Mouse (Mus musculus): ENCODE measurements around the gene Kcnh1. TPM values are rescaled to one million over a fixed set of nuclear protein-coding genes. Genes with fewer than 3 reads are reported as not detected.

Gene Kcnh1
- total RNA-seq, 2 experiments from 2014 or later = not detected

- no peak for TF ChIP-seq CTCF (IDR thresholded peaks at IDR 0.05)
- H3K27ac ChIP-seq = no peak overlapping the region
- intact Hi-C loops (cut with DNase I) = no loop called here
- DNase-seq = no peak
- H3K4me3 ChIP-seq = no peak overlapping the region
Observed at GRCm38 (mm10) chr1:192478176-192478575, 287.6 kb downstream of the Kcnh1 start.

GRCm38 (mm10) chr1:192480072-192480784 is 289.7 kb downstream of the Kcnh1 start:
- no peak for TF ChIP-seq CTCF (IDR thresholded peaks at IDR 0.05)
- Histone ChIP-seq H3K27ac (no peak overlapping the region), H3K4me3 (no peak overlapping the region)
- no peak for DNase-seq
- intact Hi-C loops (cut with DNase I) = no loop called here

GRCm38 (mm10) chr1:192481446-192481845 is 290.9 kb downstream of the Kcnh1 start:
- DNase-seq = no peak
- intact Hi-C loops (cut with DNase I) = no loop called here

DNA sequence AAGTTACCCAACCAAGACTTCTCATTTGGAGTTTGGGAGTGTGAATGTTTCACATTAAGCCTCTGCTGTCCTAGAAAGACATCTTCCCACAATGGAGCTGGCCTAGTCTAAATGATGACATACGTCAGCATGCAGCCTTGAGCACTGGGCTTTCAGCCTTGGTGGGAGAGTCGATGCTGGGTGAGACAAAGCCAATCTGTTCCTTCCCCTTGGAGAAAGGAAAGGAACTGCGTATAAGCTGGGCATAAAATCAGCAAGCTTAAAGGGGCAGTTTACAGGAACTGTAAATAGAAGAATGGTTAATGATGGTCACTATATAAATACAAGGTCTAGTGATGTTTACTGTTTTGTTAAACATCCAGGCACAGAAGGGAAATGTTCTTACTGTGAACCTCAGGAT is 294.5 kb downstream of the Kcnh1 start:
- intact Hi-C loops (cut with DNase I) = no loop called here
- no peak for DNase-seq
- no peak overlapping the region for H3K27ac ChIP-seq
- H3K4me3 ChIP-seq = no peak overlapping the region
- no peak for TF ChIP-seq CTCF (IDR thresholded peaks at IDR 0.05)

More at GRCm38 (mm10) chr1:192481446-192481845, 290.9 kb downstream of the Kcnh1 start:
- Histone ChIP-seq H3K27ac (no peak overlapping the region), H3K4me3 (no peak overlapping the region)
- no peak for TF ChIP-seq CTCF (IDR thresholded peaks at IDR 0.05)

GRCm38 (mm10) chr1:192487571-192487970 is 297.0 kb downstream of the Kcnh1 start:
- DNase-seq = no peak
- Histone ChIP-seq H3K4me3 (no peak overlapping the region), H3K27ac (no peak overlapping the region)
- intact Hi-C loops (cut with DNase I) = no loop called here
- no peak for TF ChIP-seq CTCF (IDR thresholded peaks at IDR 0.05)

DNA sequence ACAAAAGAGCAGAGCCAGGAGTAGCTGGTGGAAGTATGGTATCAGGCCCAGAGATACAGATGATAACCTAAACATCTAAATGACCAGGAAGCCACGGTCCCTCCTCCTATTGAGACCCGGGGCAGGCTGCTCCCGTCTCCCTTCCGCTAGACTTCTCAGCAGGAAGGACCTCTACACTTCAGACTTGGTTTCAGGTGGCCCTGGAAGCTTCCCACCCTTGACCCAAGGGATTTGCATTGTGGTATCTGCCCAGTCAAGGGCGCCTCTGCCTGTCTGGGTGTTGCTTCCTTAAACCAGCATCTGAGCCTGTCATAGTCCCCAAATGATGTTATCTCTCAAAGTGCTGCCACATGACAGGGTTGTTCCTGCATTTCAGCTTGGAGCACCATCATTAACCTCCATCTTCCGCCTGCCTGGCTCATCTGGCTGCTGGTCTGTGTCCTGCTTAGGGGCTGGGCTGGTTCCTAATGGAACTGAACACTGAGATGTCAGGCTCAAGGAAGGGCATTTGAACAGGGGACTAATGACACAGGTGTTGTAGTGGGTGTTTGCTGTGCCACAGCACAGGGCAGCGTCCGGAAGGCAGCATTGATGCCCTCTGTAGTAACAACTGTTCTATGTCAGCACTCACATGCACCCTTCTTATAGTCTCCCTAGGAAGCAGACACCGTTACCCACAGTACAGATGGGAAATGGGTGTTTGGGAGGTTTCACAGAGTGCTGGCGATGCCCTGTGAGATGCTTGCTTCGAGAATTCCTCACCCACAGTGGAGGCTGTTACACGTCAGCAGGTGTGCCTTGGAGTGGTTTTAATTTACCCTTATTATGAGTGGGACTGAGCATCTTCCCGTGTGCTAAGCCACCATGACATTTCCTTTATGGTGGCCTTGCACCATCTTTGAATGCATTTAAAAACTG is 299.6 kb downstream of the Kcnh1 start:
- TF ChIP-seq CTCF (IDR thresholded peaks at IDR 0.05) = no peak
- intact Hi-C loops (cut with DNase I) = no loop called here
- no peak for DNase-seq
- Histone ChIP-seq H3K27ac (no peak overlapping the region), H3K4me3 (no peak overlapping the region)

- no peak overlapping the region for H3K27ac ChIP-seq
- no peak for DNase-seq
- intact Hi-C loops (cut with DNase I) = no loop called here
- no peak for TF ChIP-seq CTCF (IDR thresholded peaks at IDR 0.05)
- no peak overlapping the region for H3K4me3 ChIP-seq
Observed at GRCm38 (mm10) chr1:192497505-192497904, 306.9 kb downstream of the Kcnh1 start.

- intact Hi-C loops (cut with DNase I) = no loop called here
- Histone ChIP-seq H3K27ac (no peak overlapping the region), H3K4me3 (no peak overlapping the region)
- DNase-seq = no peak
- TF ChIP-seq CTCF (IDR thresholded peaks at IDR 0.05) = no peak
Observed at GRCm38 (mm10) chr1:192502016-192502415, 311.4 kb downstream of the Kcnh1 start.

GRCm38 (mm10) chr1:192502835-192503234 is 312.3 kb downstream of the Kcnh1 start:
- Histone ChIP-seq H3K27ac (no peak overlapping the region), H3K4me3 (no peak overlapping the region)
- TF ChIP-seq CTCF (IDR thresholded peaks at IDR 0.05) = no peak
- intact Hi-C loops (cut with DNase I) = no loop called here
- DNase-seq = no peak

GRCm38 (mm10) chr1:192503651-192504050 is 313.1 kb downstream of the Kcnh1 start:
- intact Hi-C loops (cut with DNase I) = no loop called here
- DNase-seq = no peak
- no peak overlapping the region for H3K4me3 ChIP-seq
- no peak overlapping the region for H3K27ac ChIP-seq
- TF ChIP-seq CTCF (IDR thresholded peaks at IDR 0.05) = no peak

DNA sequence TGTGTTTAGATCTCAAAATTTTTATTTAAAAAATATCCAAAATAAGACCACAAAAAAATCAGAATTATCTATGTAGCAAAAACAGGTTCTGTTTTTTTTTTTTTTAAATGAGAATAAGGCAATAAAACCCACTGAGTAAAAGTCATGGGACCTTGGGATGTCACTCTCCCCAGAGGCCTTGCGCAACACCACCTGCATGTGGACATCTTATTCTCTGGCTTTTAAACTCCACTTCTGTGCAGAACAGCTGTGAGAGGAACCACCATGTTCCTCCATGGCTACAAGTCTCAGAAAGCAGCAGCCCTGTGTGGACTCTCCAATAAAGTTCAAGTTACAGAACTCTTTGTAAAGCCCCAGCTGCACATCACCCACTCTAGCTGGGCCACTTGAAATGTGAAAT is 322.2 kb downstream of the Kcnh1 start:
- no peak for DNase-seq
- Histone ChIP-seq H3K27ac (no peak overlapping the region), H3K4me3 (no peak overlapping the region)
- intact Hi-C loops (cut with DNase I) = no loop called here
- TF ChIP-seq CTCF (IDR thresholded peaks at IDR 0.05) = no peak

DNA sequence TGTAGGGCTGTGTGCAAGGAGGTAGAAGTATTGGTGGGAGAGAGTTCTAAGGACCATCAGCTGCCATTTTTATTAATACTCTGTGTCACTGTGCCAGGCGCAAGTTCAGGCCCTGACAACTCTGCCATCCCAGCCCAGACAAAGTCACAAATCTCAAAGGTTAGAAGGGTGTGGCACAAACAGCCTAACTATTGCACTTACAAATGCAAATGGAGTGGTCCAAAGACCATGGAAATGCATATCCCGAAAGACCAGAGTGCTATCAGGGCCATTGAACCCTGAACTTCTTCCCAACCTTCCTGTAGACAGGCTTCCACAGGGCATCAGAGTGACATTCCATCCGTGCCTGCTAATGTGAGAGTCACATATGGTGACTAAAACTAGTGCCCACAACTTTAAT is 324.8 kb downstream of the Kcnh1 start:
- H3K27ac ChIP-seq = no peak overlapping the region
- intact Hi-C loops (cut with DNase I) = no loop called here
- H3K4me3 ChIP-seq = no peak overlapping the region
- TF ChIP-seq CTCF (IDR thresholded peaks at IDR 0.05) = no peak
- DNase-seq = no peak

DNA sequence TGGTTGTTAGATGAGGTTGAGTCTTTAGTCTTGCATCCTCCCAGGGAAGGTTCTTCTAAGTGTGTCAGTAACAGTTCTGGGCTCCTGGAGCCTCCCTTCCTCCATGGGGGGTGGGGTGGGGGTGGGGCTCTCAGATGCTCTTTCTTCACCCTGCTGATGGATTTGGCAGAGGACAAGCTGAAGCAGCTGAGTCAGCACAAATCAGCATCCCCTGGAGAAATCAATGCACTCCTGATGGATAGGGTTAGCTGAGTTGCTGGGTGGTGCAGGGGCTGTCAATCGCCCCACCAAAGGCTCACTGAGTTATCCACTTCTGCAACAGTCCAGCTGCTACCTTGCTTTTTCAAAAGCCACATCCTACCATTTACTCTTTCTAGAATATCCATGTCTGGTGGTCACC is 329.1 kb downstream of the Kcnh1 start:
- intact Hi-C loops (cut with DNase I) = no loop called here
- DNase-seq = no peak
- no peak for TF ChIP-seq CTCF (IDR thresholded peaks at IDR 0.05)
- Histone ChIP-seq H3K4me3 (no peak overlapping the region), H3K27ac (no peak overlapping the region)
